Mouse (Mus musculus) MEL-GATA-1-ER (cell line): ENCODE measurements at regions not wholly inside any gene's neighbourhood (a gene's known extent, or its start where the extent isn't known, plus 50 kb on each side); places are given as distances from the start of the nearest gene placed in this dataset.

Source experiments
- DNase-seq: peaks from one replicate; pipeline ENCODE4 v3.0.0-alpha.2; 2012; ENCODE audit warnings: low read depth; ENCODE audit errors: extremely low read depth

GRCm38 (mm10) chr14:24997786-24998509 is 461.0 kb upstream of the Zmiz1 start:
- no peak for DNase-seq

DNA sequence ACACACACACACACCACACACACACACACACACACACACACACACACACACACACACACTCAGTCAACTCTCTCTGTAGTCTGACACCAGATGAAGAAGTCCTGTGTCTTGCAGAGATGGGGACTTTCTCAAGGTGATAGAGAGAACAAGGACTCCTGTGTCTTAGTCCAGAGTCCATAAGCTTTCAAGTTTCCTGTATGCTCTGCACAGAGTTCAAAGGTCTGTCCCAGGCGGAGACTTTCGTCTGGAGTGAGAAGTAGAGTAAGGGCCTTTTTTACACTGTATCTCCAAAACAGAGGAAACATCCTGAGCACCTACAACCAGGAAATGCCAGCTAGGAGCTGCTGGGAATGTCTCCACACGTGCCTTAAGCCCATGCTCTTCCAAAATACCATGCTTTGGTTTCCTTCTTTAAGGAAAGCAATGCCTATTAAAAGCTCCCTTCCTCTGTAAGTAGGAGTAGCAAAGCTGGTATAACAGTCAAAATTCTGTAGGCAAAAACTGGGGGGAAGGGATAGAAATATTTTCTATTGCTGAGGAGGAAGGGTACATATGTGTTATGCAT is 459.9 kb upstream of the Zmiz1 start:
- no peak for DNase-seq

DNA sequence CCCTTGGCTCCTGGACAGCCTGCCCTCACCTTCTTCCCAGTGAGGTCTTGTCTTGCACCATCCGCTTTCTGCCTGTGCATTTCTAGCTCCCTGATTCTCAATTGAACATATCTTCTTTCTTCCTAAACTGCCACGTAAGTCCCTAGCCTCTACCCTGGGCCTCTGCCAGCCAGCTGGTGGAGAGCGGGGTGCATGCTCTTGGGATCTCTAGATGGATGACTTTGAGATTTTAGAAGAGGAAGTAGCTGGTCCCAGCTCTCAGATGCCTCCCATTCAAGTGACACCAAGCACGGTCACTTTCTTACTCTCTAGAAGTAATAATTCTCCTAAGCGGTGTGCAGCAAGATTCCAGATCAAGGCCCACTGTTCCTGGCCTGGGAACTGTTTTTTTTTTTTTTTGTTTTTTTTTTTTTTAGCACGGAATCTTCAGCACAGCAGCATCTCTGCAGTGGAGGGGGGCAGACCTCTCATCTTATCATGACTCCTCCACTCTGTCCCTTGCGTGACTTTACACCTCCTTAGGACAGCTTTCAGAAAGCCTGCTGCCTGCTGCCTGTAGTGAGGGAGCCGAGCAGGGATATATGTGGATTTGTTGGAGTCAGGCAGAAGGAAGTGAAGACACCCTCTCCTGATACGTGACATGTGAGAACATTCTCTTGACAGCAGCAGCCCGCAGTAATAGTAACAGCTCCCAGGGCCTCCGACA is 453.6 kb upstream of the Zmiz1 start:
- no peak for DNase-seq

DNA sequence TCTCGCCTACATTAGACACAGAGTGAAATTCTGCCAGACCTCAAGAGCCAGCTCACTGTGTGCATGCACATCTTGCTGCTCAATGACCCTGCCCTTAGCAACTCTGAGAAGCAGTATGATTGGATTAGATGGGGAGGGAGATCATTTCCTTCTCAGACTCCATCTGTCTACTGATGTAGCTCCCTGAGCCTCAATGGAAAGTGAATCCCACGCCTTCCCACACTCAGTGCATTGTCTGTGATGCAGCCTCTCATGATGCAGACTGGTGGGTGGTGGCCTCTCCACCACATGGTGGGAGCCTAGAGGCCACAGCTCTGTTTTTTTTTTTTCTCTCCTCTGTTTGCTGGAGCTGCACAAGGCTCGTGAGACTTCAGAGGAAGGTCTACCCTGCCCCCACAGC is 447.1 kb upstream of the Zmiz1 start:
- DNase-seq: no peak

DNA sequence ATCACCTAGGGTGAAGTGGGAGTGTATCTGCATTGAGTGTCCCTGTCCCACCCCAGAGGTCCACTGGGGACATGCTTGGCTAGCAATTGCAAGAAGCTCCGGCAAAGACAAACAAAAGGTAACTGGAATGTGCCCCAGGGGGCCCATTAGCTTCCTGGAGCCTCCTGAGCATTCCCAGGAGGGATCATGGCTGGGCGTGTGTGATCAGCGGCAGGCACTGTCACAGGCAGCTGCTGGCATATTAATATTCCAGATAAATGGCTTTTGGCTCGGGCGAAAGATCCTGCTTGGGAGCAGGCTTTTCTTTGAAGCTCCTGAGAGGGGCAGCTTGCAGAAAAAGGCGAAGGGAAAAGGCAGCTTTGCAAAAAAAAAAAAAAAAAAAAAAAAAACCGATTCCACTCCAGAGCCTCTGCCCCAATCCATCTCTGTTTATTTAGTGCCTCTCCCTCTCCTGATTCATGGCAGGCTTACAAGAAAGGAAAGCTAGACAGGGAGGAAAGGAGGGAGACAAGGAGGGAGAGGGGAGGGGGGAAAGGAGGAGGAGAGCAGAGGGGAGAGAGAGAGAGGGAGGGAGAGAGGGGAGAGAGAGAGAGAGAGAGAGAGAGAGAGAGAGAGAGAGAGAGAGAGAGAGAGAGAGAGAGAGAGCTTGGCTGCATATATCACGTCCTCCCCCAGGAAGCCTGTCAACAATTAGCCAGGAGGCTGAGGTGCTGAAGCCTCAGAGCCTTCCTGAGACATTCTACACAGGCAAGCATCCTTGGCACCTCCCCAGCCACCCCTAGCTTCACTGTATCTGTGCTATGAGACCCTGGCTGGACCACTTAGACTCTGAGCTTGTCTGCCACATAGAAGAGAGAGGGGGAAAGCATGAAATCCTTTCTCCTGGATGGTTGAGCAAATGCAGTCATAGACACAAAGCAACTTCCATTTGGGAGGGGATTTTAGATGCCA is 443.4 kb upstream of the Zmiz1 start:
- no peak for DNase-seq

DNA sequence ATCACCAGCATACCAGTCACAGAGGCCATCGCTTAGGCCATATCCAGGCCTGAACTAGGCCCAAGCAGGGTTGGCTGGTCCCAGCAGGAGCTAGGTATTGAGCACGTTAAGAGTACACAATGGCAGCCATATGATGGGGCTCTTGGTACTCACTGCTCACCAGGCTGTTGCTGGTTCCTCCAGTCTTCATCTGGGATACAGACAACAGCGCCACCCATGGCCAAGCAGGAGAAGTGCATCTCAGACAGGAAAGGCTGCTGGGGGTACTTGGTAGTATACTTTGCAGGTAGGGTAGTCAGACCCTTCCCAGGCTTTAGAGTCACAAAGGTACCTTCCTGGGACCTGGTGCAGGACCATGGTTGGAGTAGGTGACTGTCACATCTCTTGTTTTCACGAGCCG is 441.1 kb upstream of the Zmiz1 start:
- no peak for DNase-seq

DNA sequence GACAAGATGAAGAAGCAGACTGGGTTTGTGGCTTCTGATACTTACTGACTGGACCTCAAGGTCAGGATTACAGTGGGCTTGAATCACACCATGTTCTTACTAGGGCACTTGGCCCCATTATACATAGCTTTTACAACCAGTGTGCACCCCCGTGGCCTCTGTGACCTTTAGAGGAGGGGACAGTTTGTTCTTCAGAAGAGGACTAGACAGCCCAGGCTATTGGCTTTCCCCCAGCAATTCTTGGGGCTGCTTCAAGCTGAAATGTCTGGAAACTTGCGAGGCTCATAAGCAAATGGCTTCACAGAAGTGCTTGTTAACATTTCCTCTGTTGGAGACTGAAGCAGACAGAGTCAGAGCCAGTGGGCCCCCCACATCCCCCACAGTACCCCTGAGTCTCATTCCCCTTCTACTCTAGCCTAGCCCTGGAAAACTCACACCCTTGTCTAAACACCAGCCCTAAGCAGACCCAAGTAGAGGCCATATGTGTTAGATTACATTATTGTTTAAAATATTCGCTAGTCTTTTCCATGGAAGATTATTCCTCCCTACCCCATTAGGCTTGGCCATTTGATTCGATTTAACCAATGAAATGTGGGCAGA is 439.6 kb upstream of the Zmiz1 start:
- DNase-seq: no peak

- no peak for DNase-seq
These were observed 436.3 kb upstream of the Zmiz1 start for GRCm38 (mm10) chr14:25022523-25023269.

DNA sequence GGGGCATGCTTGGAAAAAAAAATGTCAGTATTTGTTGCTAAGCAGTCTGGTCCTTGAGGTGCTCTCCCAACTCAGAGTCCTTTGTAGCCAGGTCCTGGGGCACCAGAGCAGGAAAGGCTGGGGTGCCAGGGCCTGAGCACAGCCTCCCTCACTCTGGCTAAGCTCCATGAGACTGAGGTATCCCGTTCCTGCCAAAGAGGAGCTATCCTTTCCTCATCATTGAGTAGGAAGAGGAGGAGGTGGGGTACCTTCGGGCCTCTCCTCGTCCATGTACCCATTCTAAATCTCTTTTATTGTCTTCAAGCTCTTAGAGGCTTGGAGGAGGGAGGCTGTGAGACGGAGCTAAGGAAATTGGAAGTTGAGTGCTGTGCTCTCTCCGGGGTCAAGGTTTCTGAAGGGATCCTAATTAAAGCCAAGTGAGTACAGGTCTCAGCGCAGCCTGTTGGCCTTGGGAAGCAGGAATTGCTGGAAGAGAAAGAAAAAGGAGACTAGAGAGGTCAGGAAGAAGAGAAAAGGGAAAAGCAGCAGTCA is 435.6 kb upstream of the Zmiz1 start:
- DNase-seq: no peak

DNA sequence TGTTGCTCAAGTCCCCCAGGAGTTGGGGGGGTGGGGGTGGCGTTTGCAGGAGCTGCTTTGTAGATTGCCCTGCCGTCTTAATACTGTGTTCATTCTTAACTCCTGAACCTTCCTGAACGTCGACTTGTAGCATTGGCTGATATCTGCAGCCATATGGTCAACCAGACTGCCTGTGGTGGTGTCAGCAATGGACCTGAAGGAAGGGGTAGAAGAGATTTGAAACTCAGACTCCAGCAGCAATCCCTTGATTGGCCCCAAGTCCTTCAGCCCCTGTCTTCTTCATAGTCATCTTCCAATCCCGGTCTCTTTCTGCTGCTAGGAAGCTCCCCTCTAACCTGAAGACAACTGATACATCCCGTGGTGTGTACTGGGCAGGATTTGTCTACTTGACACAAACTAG is 433.9 kb upstream of the Zmiz1 start:
- DNase-seq: no peak

DNA sequence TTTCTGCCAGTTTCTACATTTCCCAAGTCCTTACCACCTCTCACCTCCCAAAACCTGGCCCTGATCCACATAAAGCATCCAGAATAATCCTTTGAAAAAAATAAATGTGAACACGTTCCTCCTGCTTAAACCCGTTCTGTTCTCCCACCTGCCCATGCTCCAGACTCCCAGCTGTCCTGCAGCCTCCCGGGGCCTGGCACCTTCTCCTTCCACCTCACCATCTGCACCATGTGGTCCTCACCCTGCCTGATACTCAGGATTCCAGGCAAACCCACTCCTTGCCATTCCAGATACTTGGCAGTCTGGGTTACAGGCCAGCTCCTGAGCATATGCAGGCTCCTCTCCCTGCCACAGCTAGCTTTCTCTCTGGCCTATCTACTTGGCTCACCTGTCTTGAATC is 431.9 kb upstream of the Zmiz1 start:
- no peak for DNase-seq

- no peak for DNase-seq
These were observed 431.1 kb upstream of the Zmiz1 start for GRCm38 (mm10) chr14:25027842-25028241.

DNA sequence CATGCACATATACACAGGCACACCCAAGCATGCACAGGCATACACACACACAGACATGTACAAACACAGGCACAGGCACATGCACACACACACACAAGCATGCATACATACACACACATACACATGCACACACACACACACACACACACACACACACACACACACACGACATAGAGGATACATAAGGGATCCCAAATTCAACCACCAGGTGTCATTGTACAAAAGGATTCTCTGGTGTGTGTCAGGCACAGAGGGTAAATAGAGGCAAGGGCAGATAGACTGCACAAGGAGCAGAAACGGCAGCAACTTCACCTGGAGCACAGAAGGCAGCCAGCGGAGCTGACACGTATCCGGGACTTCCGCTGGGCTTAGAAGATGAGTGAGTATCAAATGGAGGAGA is 428.1 kb upstream of the Zmiz1 start:
- DNase-seq: no peak

GRCm38 (mm10) chr14:25031756-25032680 is 427.0 kb upstream of the Zmiz1 start:
- DNase-seq: no peak

GRCm38 (mm10) chr14:25032899-25033298 is 426.1 kb upstream of the Zmiz1 start:
- no peak for DNase-seq

- DNase-seq: no peak
These were observed 416.7 kb upstream of the Zmiz1 start for GRCm38 (mm10) chr14:25042265-25042664.

GRCm38 (mm10) chr14:25044106-25044505 is 414.9 kb upstream of the Zmiz1 start:
- DNase-seq: no peak

DNA sequence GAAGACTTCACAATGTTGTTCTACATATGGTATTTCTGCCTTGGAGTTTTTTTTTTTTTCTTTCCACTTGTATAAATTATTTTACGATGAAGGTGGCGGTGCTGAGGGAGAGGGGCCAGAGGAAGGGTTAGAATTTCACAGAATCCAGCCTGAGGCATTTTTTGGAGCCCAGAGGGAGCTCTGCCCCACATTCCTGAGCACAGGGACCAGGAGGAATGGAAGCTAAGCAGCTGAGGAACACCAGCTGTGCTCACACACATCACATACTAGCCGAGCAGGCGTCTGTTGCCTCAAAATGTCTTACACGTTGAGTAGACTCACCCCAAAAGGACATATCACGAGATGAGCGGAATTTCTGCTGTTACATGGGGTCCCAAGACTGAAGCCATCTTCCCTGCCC is 414.1 kb upstream of the Zmiz1 start:
- DNase-seq: no peak

GRCm38 (mm10) chr14:25050674-25051251 is 408.2 kb upstream of the Zmiz1 start:
- no peak for DNase-seq
